ENCODE assay signal across 8 mouse cellular contexts in genomic region chr4:43039609-43040008, GRCm38 (mm10). TPM values are rescaled to one million over a fixed set of nuclear protein-coding genes. Genes with fewer than 3 reads are reported as not detected.
DNase-seq lines count a peak whose midpoint lies in the region; ATAC-seq and TF ChIP-seq lines count a peak whose summit lies in the region.

No protein-coding gene starts in this region.

- no peaks in the 10 kb centered on the region for H3K9me3 ChIP-seq in lung, embryonic 15.5 days
- H3K9me3 ChIP-seq in embryonic facial prominence, embryonic 12.5 days = no peaks in the 10 kb centered on the region
- no peaks in the 10 kb centered on the region for H3K9me3 ChIP-seq in intestine, postnatal 0 days (ENCODE audit: control insufficient read depth)

- peak overlapping the region; percentile 77 for H3K4me3 ChIP-seq in lung, embryonic 15.5 days
- peak overlapping the region; percentile 73 for H3K4me3 ChIP-seq in embryonic facial prominence, embryonic 12.5 days
- H3K4me3 ChIP-seq in intestine, postnatal 0 days (ENCODE audit: low read depth, low read length) = peak overlapping the region; percentile 61
- peak overlapping the region; percentile 71 for H3K4me3 ChIP-seq in olfactory bulb, adult 2 months (ENCODE audit: insufficient read depth, low read depth, low read length)

- 5% methylated on average over 11 of the region's 11 CpGs for WGBS in lung, embryonic 15.5 days
- WGBS in embryonic facial prominence, embryonic 12.5 days = under 1% methylated on average over 11 of the region's 11 CpGs
- WGBS in intestine, postnatal 0 days = 4% methylated on average over 11 of the region's 11 CpGs
- WGBS in olfactory bulb, adult 2 months = 2% methylated on average over 11 of the region's 11 CpGs

- peaks cover 32% of the 10 kb centered on the region for H3K4me1 ChIP-seq in lung, embryonic 15.5 days
- peaks cover 20% of the 10 kb centered on the region for H3K4me1 ChIP-seq in embryonic facial prominence, embryonic 12.5 days
- peaks cover 3% of the 10 kb centered on the region for H3K4me1 ChIP-seq in intestine, postnatal 0 days (replicated peaks; ENCODE audit: control insufficient read depth, insufficient read depth, low read length)
- peaks cover 16% of the 10 kb centered on the region for H3K4me1 ChIP-seq in olfactory bulb, adult 2 months (ENCODE audit: control insufficient read depth, insufficient read depth, low read length)

- no peak for DNase-seq in lung, adult 18-20 months
- DNase-seq in cerebellum, postnatal 14 days = no peak
- DNase-seq in right cerebral cortex, adult 2 months (ENCODE audit: low spot score in 2 of 2) = no peak

- H3K27me3 ChIP-seq in lung, embryonic 15.5 days = no peaks in the 10 kb centered on the region
- no peaks in the 10 kb centered on the region for H3K27me3 ChIP-seq in embryonic facial prominence, embryonic 12.5 days
- H3K27me3 ChIP-seq in intestine, postnatal 0 days (replicated peaks; ENCODE audit: control insufficient read depth, insufficient read depth, low read length) = no peaks in the 10 kb centered on the region

- ATAC-seq in lung, embryonic 15.5 days (ENCODE audit: borderline replicate concordance, extremely low read depth, low FRiP score, low TSS enrichment) = no peak; the same call in 1 of the 2 replicates
- no peak; the same call in 1 of the 2 replicates for ATAC-seq in embryonic facial prominence, embryonic 12.5 days (ENCODE audit: insufficient number of reproducible peaks, insufficient read depth, low FRiP score, low TSS enrichment)
- ATAC-seq in intestine, postnatal 0 days = peak; percentile 5; the same call in 1 of the 2 replicates
- no peak for ATAC-seq in CD4-positive, CD25-positive, alpha-beta regulatory T cell, adult 4 months

- no peak for TF ChIP-seq POLR2A in olfactory bulb, adult 2 months (IDR thresholded peaks at IDR 0.05; ENCODE audit: insufficient read depth, low read depth, low read length)

- H3K4me2 ChIP-seq in lung, embryonic 15.5 days = peak overlapping the region; percentile 90
- H3K4me2 ChIP-seq in embryonic facial prominence, embryonic 12.5 days (replicated peaks) = peak overlapping the region; percentile 86
- peak overlapping the region; percentile 91 for H3K4me2 ChIP-seq in intestine, postnatal 0 days (replicated peaks; ENCODE audit: low read depth)

- no peak for TF ChIP-seq CTCF in intestine, postnatal 0 days (IDR thresholded peaks at IDR 0.05; ENCODE audit: low read depth)
- no peak for TF ChIP-seq CTCF in olfactory bulb, adult 2 months (IDR thresholded peaks at IDR 0.05; ENCODE audit: insufficient read depth, low read depth, low read length)

- peaks cover 14% of the 10 kb centered on the region for H3K36me3 ChIP-seq in lung, embryonic 15.5 days
- H3K36me3 ChIP-seq in embryonic facial prominence, embryonic 12.5 days = peaks cover 20% of the 10 kb centered on the region
- H3K36me3 ChIP-seq in intestine, postnatal 0 days (ENCODE audit: control insufficient read depth, insufficient read depth) = peaks cover 16% of the 10 kb centered on the region; the same call in 1 of the 2 replicates

- peak overlapping the region; percentile 71 for H3K27ac ChIP-seq in lung, embryonic 15.5 days
- H3K27ac ChIP-seq in embryonic facial prominence, embryonic 12.5 days = peak overlapping the region; percentile 64
- H3K27ac ChIP-seq in intestine, postnatal 0 days (ENCODE audit: low read depth, low read length) = peak overlapping the region; percentile 78
- H3K27ac ChIP-seq in olfactory bulb, adult 2 months (ENCODE audit: insufficient read depth, low read depth, low read length) = peak overlapping the region; percentile 76

- H3K9ac ChIP-seq in lung, embryonic 15.5 days = peak overlapping the region; percentile 73
- peak overlapping the region; percentile 78 for H3K9ac ChIP-seq in embryonic facial prominence, embryonic 12.5 days
- H3K9ac ChIP-seq in intestine, postnatal 0 days (ENCODE audit: low read depth, low read length) = peak overlapping the region; percentile 73

RNA-seq across cellular contexts. Expression of gene Fam214b, which starts 6.4 kb away (rescaled TPM):
- polyA plus RNA-seq in lung, embryonic 15.5 days (2015; fragmentation: Nextera tagmentation; extraction: Ambion mirVana) = 10.6 and 11.2 TPM in 2 replicates
- 20.4 and 22.9 TPM in 2 replicates for polyA plus RNA-seq in embryonic facial prominence, embryonic 12.5 days (2016; fragmentation: Nextera tagmentation; extraction: Ambion mirVana)
- polyA plus RNA-seq in intestine, postnatal 0 days (2015; fragmentation: Nextera tagmentation; extraction: Ambion mirVana) = 5.9 and 6.3 TPM in 2 replicates
- not detected in 2 replicates for polyA plus RNA-seq in olfactory bulb, adult 2 months (2012; ENCODE audit: insufficient read depth, insufficient read length, low replicate concordance, missing spikeins)
- polyA plus RNA-seq in CD4-positive, CD25-positive, alpha-beta regulatory T cell, adult 4 months (2017; shearing (Covaris generic)) = 1 to 10 TPM; 1.5 to 2.3 TPM

RNA-seq across cellular contexts. Expression of gene Stoml2, which starts 8.1 kb away (rescaled TPM):
- polyA plus RNA-seq in lung, embryonic 15.5 days (2015; fragmentation: Nextera tagmentation; extraction: Ambion mirVana) = 321 and 331 TPM in 2 replicates
- 333 and 352 TPM in 2 replicates for polyA plus RNA-seq in embryonic facial prominence, embryonic 12.5 days (2016; fragmentation: Nextera tagmentation; extraction: Ambion mirVana)
- polyA plus RNA-seq in intestine, postnatal 0 days (2015; fragmentation: Nextera tagmentation; extraction: Ambion mirVana) = 119 and 120 TPM in 2 replicates
- not detected in 2 replicates for polyA plus RNA-seq in olfactory bulb, adult 2 months (2012; ENCODE audit: insufficient read depth, insufficient read length, low replicate concordance, missing spikeins)
- polyA plus RNA-seq in CD4-positive, CD25-positive, alpha-beta regulatory T cell, adult 4 months (2017; shearing (Covaris generic)) = 100 to 1,000 TPM; 137 to 170 TPM

RNA-seq across cellular contexts. Expression of gene Pigo, which starts 14.0 kb away (rescaled TPM):
- polyA plus RNA-seq in lung, embryonic 15.5 days (2015; fragmentation: Nextera tagmentation; extraction: Ambion mirVana) = 19.0 and 22.1 TPM in 2 replicates
- 26.5 and 28.1 TPM in 2 replicates for polyA plus RNA-seq in embryonic facial prominence, embryonic 12.5 days (2016; fragmentation: Nextera tagmentation; extraction: Ambion mirVana)
- 14.3 and 15.4 TPM in 2 replicates for polyA plus RNA-seq in intestine, postnatal 0 days (2015; fragmentation: Nextera tagmentation; extraction: Ambion mirVana)
- polyA plus RNA-seq in olfactory bulb, adult 2 months (2012; ENCODE audit: insufficient read depth, insufficient read length, low replicate concordance, missing spikeins) = not detected in 2 replicates
- polyA plus RNA-seq in CD4-positive, CD25-positive, alpha-beta regulatory T cell, adult 4 months (2017; shearing (Covaris generic)) = 10 to 100 TPM; 12.1 to 34.1 TPM

RNA-seq across cellular contexts. Expression of gene Unc13b, which starts 19.1 kb away (rescaled TPM):
- 5.5 and 7.3 TPM in 2 replicates for polyA plus RNA-seq in lung, embryonic 15.5 days (2015; fragmentation: Nextera tagmentation; extraction: Ambion mirVana)
- 7.8 and 9.1 TPM in 2 replicates for polyA plus RNA-seq in embryonic facial prominence, embryonic 12.5 days (2016; fragmentation: Nextera tagmentation; extraction: Ambion mirVana)
- polyA plus RNA-seq in intestine, postnatal 0 days (2015; fragmentation: Nextera tagmentation; extraction: Ambion mirVana) = 1.5 TPM in 2 replicates
- polyA plus RNA-seq in olfactory bulb, adult 2 months (2012; ENCODE audit: insufficient read depth, insufficient read length, low replicate concordance, missing spikeins) = not detected in 2 replicates
- polyA plus RNA-seq in CD4-positive, CD25-positive, alpha-beta regulatory T cell, adult 4 months (2017; shearing (Covaris generic)) = under 1 TPM; 0.05 to 0.29 TPM

RNA-seq across cellular contexts. Expression of gene Fancg, which starts 29.3 kb away (rescaled TPM):
- 20.8 and 20.9 TPM in 2 replicates for polyA plus RNA-seq in lung, embryonic 15.5 days (2015; fragmentation: Nextera tagmentation; extraction: Ambion mirVana)
- 20.4 and 20.8 TPM in 2 replicates for polyA plus RNA-seq in embryonic facial prominence, embryonic 12.5 days (2016; fragmentation: Nextera tagmentation; extraction: Ambion mirVana)
- 5.2 and 6.2 TPM in 2 replicates for polyA plus RNA-seq in intestine, postnatal 0 days (2015; fragmentation: Nextera tagmentation; extraction: Ambion mirVana)
- not detected in 2 replicates for polyA plus RNA-seq in olfactory bulb, adult 2 months (2012; ENCODE audit: insufficient read depth, insufficient read length, low replicate concordance, missing spikeins)
- polyA plus RNA-seq in CD4-positive, CD25-positive, alpha-beta regulatory T cell, adult 4 months (2017; shearing (Covaris generic)) = 10 to 100 TPM; 23.3 to 38.7 TPM

Comparison
In these comparisons a context has a peak if more than half of its experiments do, and no peak if none do; other contexts are left out.
1. RNA of gene Stoml2, which starts 8.1 kb away (polyA plus RNA-seq): 333 to 352 TPM in embryonic facial prominence, embryonic 12.5 days, 321 to 331 TPM in lung, embryonic 15.5 days, 137 to 170 TPM in CD4-positive, CD25-positive, alpha-beta regulatory T cell, adult 4 months and 119 to 120 TPM in intestine, postnatal 0 days; not detected in olfactory bulb, adult 2 months; every median in the first group is over 100 times any median in the second.
2. RNA of gene Pigo, which starts 14.0 kb away (polyA plus RNA-seq): 12.1 to 34.1 TPM in CD4-positive, CD25-positive, alpha-beta regulatory T cell, adult 4 months, 26.5 to 28.1 TPM in embryonic facial prominence, embryonic 12.5 days, 19.0 to 22.1 TPM in lung, embryonic 15.5 days and 14.3 to 15.4 TPM in intestine, postnatal 0 days; not detected in olfactory bulb, adult 2 months; every median in the first group is over 10 times any median in the second.
3. Peak in every context shown above with its lines, with median percentiles within 50 percentile points of each other: H3K27ac ChIP-seq, H3K4me2 ChIP-seq, H3K4me3 ChIP-seq and H3K9ac ChIP-seq.